Mouse (Mus musculus) embryonic facial prominence, embryonic 14.5 days (tissue): ENCODE measurements around the gene Olfr1337. TPM values are rescaled to one million over a fixed set of nuclear protein-coding genes. Genes with fewer than 3 reads are reported as not detected.

Source experiments
- polyA plus RNA-seq: library from polyadenylated mRNA; unstranded; fragments of >200 nt; fragmentation: Nextera tagmentation; extraction: Ambion mirVana; gene quantifications from 2 replicates; pipeline ENCODE4 v1.2.1, GENCODE M21; 2014

Gene Olfr1337
- polyA plus RNA-seq, 1 experiment from 2014 or later, result not detected

Other genes starting within 250 kb of the Olfr1337 start
- 5.6 and 5.8 TPM in 2 replicates for gene Tmem125, start 238.5 kb downstream of the Olfr1337 start, polyA plus RNA-seq
- 0.38 and 1.4 TPM in 2 replicates for gene Cfap57, start 161.8 kb downstream of the Olfr1337 start, polyA plus RNA-seq
- gene Ebna1bp2, start 161.8 kb downstream of the Olfr1337 start, polyA plus RNA-seq, result 148 and 150 TPM in 2 replicates
- gene Olfr62, start 123.6 kb downstream of the Olfr1337 start, polyA plus RNA-seq, result 0.13 and 0.22 TPM in 2 replicates
- 0.12 and 0.22 TPM in 2 replicates for gene Olfr1342, start 89.8 kb downstream of the Olfr1337 start, polyA plus RNA-seq
- 0.11 TPM in 1 of 2 replicates, not detected in the other for gene Olfr1341, start 79.1 kb downstream of the Olfr1337 start, polyA plus RNA-seq
- 0.08 and 0.24 TPM in 2 replicates for gene Olfr1340, start 62.4 kb downstream of the Olfr1337 start, polyA plus RNA-seq
- 0.16 TPM in 1 of 2 replicates, not detected in the other for gene Olfr1339, start 50.4 kb downstream of the Olfr1337 start, polyA plus RNA-seq
- 0.13 TPM in 1 of 2 replicates, not detected in the other for gene Olfr1338, start 23.8 kb downstream of the Olfr1337 start, polyA plus RNA-seq
- gene Olfr1335, start 27.4 kb upstream of the Olfr1337 start, polyA plus RNA-seq, result not detected in 2 replicates
- not detected in 2 replicates for gene Olfr1333, start 53.7 kb upstream of the Olfr1337 start, polyA plus RNA-seq
- 0.13 TPM in 1 of 2 replicates, not detected in the other for gene Olfr1331, start 82.1 kb upstream of the Olfr1337 start, polyA plus RNA-seq
- 0.11 TPM in 1 of 2 replicates, not detected in the other for gene Olfr1330, start 106.0 kb upstream of the Olfr1337 start, polyA plus RNA-seq
- not detected in 2 replicates for gene Olfr1329, start 134.9 kb upstream of the Olfr1337 start, polyA plus RNA-seq
- 0.07 TPM in 1 of 2 replicates, not detected in the other for gene Olfr1328, start 156.0 kb upstream of the Olfr1337 start, polyA plus RNA-seq
- gene Lao1, start 179.0 kb upstream of the Olfr1337 start, polyA plus RNA-seq, result not detected in 2 replicates